Mouse (Mus musculus) ES-Bruce4 (cell line): ENCODE data around the gene Neurl1a.

Experiments
- CTCF ChIP-seq: IDR thresholded peaks from one replicate; pipeline ENCODE4 v1.8.1; 2011; ENCODE audit warnings: low read depth, low read length
- EP300 ChIP-seq: IDR thresholded peaks from 2 replicates; pipeline ENCODE4 v1.6.1; 2011; ENCODE audit warnings: low read depth, low read length; ENCODE audit not compliant: insufficient read depth

GRCm38 (mm10) chr19:47255919-47256318 is 77.3 kb downstream of the Neurl1a start:
- TF ChIP-seq CTCF (no peak), EP300 (no peak)
